Mouse (Mus musculus) brain, adult 2 months (tissue): Measurements from ENCODE around the gene Grb2.

Source experiments
- DNase-seq: peaks from one replicate; pipeline ENCODE4 v3.0.0; 2011; ENCODE audit warnings: low read depth, low spot score

Grb2 gene

GRCm38 (mm10) chr11:115708209-115708876 lies at the start of gene Grb2:
Gene Grb2, minus strand, starts transcription at chr11:115708597.
- peak; percentile 99 for DNase-seq

- no peak for DNase-seq
Measured at GRCm38 (mm10) chr11:115753485-115753884, 45.1 kb upstream of the Grb2 start.

GRCm38 (mm10) chr11:115752653-115753052 lies 44.3 kb upstream of the Grb2 start:
- DNase-seq: no peak

- DNase-seq: no peak
Measured at GRCm38 (mm10) chr11:115751725-115752124, 43.3 kb upstream of the Grb2 start.

GRCm38 (mm10) chr11:115749834-115750233 lies 41.4 kb upstream of the Grb2 start:
- peak; percentile 84 for DNase-seq

- DNase-seq: peak; percentile 71
Measured at GRCm38 (mm10) chr11:115747351-115747750, 39.0 kb upstream of the Grb2 start.

- DNase-seq: no peak
Measured at GRCm38 (mm10) chr11:115746762-115747161, 38.4 kb upstream of the Grb2 start.

GRCm38 (mm10) chr11:115746109-115746508 lies 37.7 kb upstream of the Grb2 start:
- DNase-seq: no peak

- no peak for DNase-seq
Measured at GRCm38 (mm10) chr11:115744385-115744784, 36.0 kb upstream of the Grb2 start.

GRCm38 (mm10) chr11:115742926-115743325 lies 34.5 kb upstream of the Grb2 start:
- no peak for DNase-seq

- DNase-seq: no peak
Measured at GRCm38 (mm10) chr11:115741070-115741469, 32.7 kb upstream of the Grb2 start.

- no peak for DNase-seq
Measured at GRCm38 (mm10) chr11:115738275-115738885, 30.0 kb upstream of the Grb2 start.

- DNase-seq: no peak
Measured at GRCm38 (mm10) chr11:115737608-115738208, 29.3 kb upstream of the Grb2 start.

GRCm38 (mm10) chr11:115734041-115734686 lies 25.8 kb upstream of the Grb2 start:
- DNase-seq: peak; percentile 59

GRCm38 (mm10) chr11:115723231-115723630 lies 14.8 kb upstream of the Grb2 start:
- DNase-seq: no peak

- peak; percentile 90 for DNase-seq
Measured at GRCm38 (mm10) chr11:115722638-115723037, 14.2 kb upstream of the Grb2 start.

GRCm38 (mm10) chr11:115717660-115718390 lies 9.4 kb upstream of the Grb2 start:
- no peak for DNase-seq

GRCm38 (mm10) chr11:115716410-115717338 lies 8.3 kb upstream of the Grb2 start:
- DNase-seq: no peak

- peak; percentile 84 for DNase-seq
Measured at GRCm38 (mm10) chr11:115714491-115714890, 6.1 kb upstream of the Grb2 start.

GRCm38 (mm10) chr11:115713447-115713846 lies 5.0 kb upstream of the Grb2 start:
- no peak for DNase-seq
